Mouse (Mus musculus) lung, postnatal 14 days (tissue): ENCODE measurements around the gene Slco2a1.

Experiments
- DNase-seq: peaks from one replicate; pipeline ENCODE4 v3.0.0; 2021

The Slco2a1 gene

GRCm38 (mm10) chr9:103038705-103039104 lies 50.2 kb downstream of the Slco2a1 start:
- DNase-seq, result no peak

- DNase-seq, result no peak
Observed at GRCm38 (mm10) chr9:103040581-103040980, 52.1 kb downstream of the Slco2a1 start.

- no peak for DNase-seq
Observed at GRCm38 (mm10) chr9:103045406-103045805, 56.9 kb downstream of the Slco2a1 start.

GRCm38 (mm10) chr9:103049049-103049511 lies 60.6 kb downstream of the Slco2a1 start:
- no peak for DNase-seq

GRCm38 (mm10) chr9:103053829-103054228 lies 65.3 kb downstream of the Slco2a1 start:
- no peak for DNase-seq

GRCm38 (mm10) chr9:103055061-103055460 lies 66.5 kb downstream of the Slco2a1 start:
- no peak for DNase-seq

GRCm38 (mm10) chr9:103056164-103056563 lies 67.7 kb downstream of the Slco2a1 start:
- DNase-seq, result no peak

GRCm38 (mm10) chr9:103060551-103060950 lies 72.0 kb downstream of the Slco2a1 start:
- no peak for DNase-seq

GRCm38 (mm10) chr9:103061471-103062053 lies 73.0 kb downstream of the Slco2a1 start:
- no peak for DNase-seq

- DNase-seq, result no peak
Observed at GRCm38 (mm10) chr9:103063591-103063990, 75.1 kb downstream of the Slco2a1 start.

GRCm38 (mm10) chr9:103066845-103067244 lies 78.3 kb downstream of the Slco2a1 start:
- no peak for DNase-seq

- no peak for DNase-seq
Observed at GRCm38 (mm10) chr9:103067651-103068050, 79.1 kb downstream of the Slco2a1 start.

- DNase-seq, result no peak
Observed at GRCm38 (mm10) chr9:103068769-103069168, 80.3 kb downstream of the Slco2a1 start.

- no peak for DNase-seq
Observed at GRCm38 (mm10) chr9:103071541-103072203, 83.2 kb downstream of the Slco2a1 start.

GRCm38 (mm10) chr9:103072204-103072599 lies 83.7 kb downstream of the Slco2a1 start:
- DNase-seq, result no peak

- no peak for DNase-seq
Observed at GRCm38 (mm10) chr9:103072926-103073515, 84.5 kb downstream of the Slco2a1 start.

GRCm38 (mm10) chr9:103076836-103077531 lies 88.5 kb downstream of the Slco2a1 start:
- DNase-seq, result peak; percentile 85

- peak; percentile 45 for DNase-seq
Observed at GRCm38 (mm10) chr9:103078194-103078691, 89.7 kb downstream of the Slco2a1 start.

GRCm38 (mm10) chr9:103080211-103080610 lies 91.7 kb downstream of the Slco2a1 start:
- no peak for DNase-seq

- DNase-seq, result no peak
Observed at GRCm38 (mm10) chr9:103082246-103082975, 93.9 kb downstream of the Slco2a1 start.

- no peak for DNase-seq
Observed at GRCm38 (mm10) chr9:103083405-103083804, 94.9 kb downstream of the Slco2a1 start.

- no peak for DNase-seq
Observed at GRCm38 (mm10) chr9:103086736-103087135, 98.2 kb downstream of the Slco2a1 start.

- no peak for DNase-seq
Observed at GRCm38 (mm10) chr9:103087301-103087700, 98.8 kb downstream of the Slco2a1 start.
